Mouse (Mus musculus) liver, embryonic 13.5 days (tissue): ENCODE results near the gene Neurl2. TPM values are rescaled to one million over a fixed set of nuclear protein-coding genes. Genes with fewer than 3 reads are reported as not detected.
"Not testable (repeated sequence)": the region's sequence is repeated elsewhere in the genome, so short reads cannot be mapped to it uniquely, and the experiment has no call there.

ENCODE experiments used
- ATAC-seq: fragments of 200-750 bp; cut with Nextera tagmentation; 2 replicates; pipeline ENCODE4 v1.8.0; 2017; ENCODE audit warnings: low read depth, mild to moderate bottlenecking, moderate number of reproducible peaks, moderate library complexity
- DNase-seq: peaks from one replicate; pipeline ENCODE4 v3.0.0; 2022
- H3K27ac ChIP-seq: fragments of 300-500 bp; sonication (generic); 2 replicates; pipeline ENCODE4 v1.5.1; 2015; ENCODE audit warnings: moderate library complexity, mild to moderate bottlenecking, inconsistent platforms
- H3K27me3 ChIP-seq: fragments of 300-500 bp; sonication (generic); 2 replicates; pipeline ENCODE4 v1.6.1; 2015; ENCODE audit warnings: mild to moderate bottlenecking, inconsistent platforms
- H3K36me3 ChIP-seq: fragments of 300-500 bp; sonication (generic); 2 replicates; pipeline ENCODE4 v1.6.1; 2015; ENCODE audit warnings: mild to moderate bottlenecking, inconsistent platforms
- H3K4me1 ChIP-seq: fragments of 300-500 bp; sonication (generic); replicated peaks from 2 replicates; pipeline ENCODE4 v1.6.1; 2015; ENCODE audit warnings: inconsistent platforms
- H3K4me2 ChIP-seq: fragments of 300-500 bp; sonication (generic); 2 replicates; pipeline ENCODE4 v1.6.1; 2015; ENCODE audit warnings: inconsistent platforms, mild to moderate bottlenecking, moderate library complexity
- H3K4me3 ChIP-seq: fragments of 300-500 bp; sonication (generic); replicated peaks from 2 replicates; pipeline ENCODE4 v1.5.1; 2015; ENCODE audit warnings: mild to moderate bottlenecking, inconsistent platforms
- H3K9ac ChIP-seq: fragments of 300-500 bp; sonication (generic); 2 replicates; pipeline ENCODE4 v1.6.1; 2015; ENCODE audit warnings: mild to moderate bottlenecking, inconsistent platforms
- H3K9me3 ChIP-seq: fragments of 300-500 bp; sonication (generic); replicated peaks from 2 replicates; pipeline ENCODE4 v1.6.1; 2016; ENCODE audit warnings: inconsistent platforms
- WGBS: fragments of 180-500 bp; shearing (Covaris S2); methylation state at CpG from one replicate; pipeline ENCODE4 v1.1.7; 2015; ENCODE audit not compliant: insufficient replicate concordance; 5-methylcytosine and 5-hydroxymethylcytosine counted together
- polyA plus RNA-seq: library from polyadenylated mRNA; unstranded; fragments of >200 nt; fragmentation: Nextera tagmentation; extraction: Ambion mirVana; gene quantifications from 2 replicates; pipeline ENCODE4 v1.2.1, GENCODE M21; 2015

Gene Neurl2
- polyA plus RNA-seq, 1 experiment from 2014 or later, result 2.5 TPM

- H3K4me2 ChIP-seq, result peak overlapping the region; percentile 31
- H3K36me3 ChIP-seq, result peaks cover 16% of the 10 kb centered on the region
- H3K4me1 ChIP-seq, result peaks cover 35% of the 10 kb centered on the region
- no peaks in the 10 kb centered on the region for H3K27me3 ChIP-seq
- DNase-seq (no peak), ATAC-seq (peak; percentile 52)
- H3K9ac ChIP-seq, result peak overlapping the region; percentile 11; the same call in 1 of the 2 replicates
- no peaks in the 10 kb centered on the region for H3K9me3 ChIP-seq
- WGBS, result 61% methylated on average over 5 of the region's 5 CpGs
- H3K4me3 ChIP-seq, result no peak overlapping the region
- H3K27ac ChIP-seq, result peak overlapping the region; percentile 69
These were observed 17.9 kb downstream of the Neurl2 start for GRCm38 (mm10) chr2:164815348-164815747.

GRCm38 (mm10) chr2:164813557-164813956, 19.7 kb downstream of the Neurl2 start:
- Histone ChIP-seq H3K27me3 (no peaks in the 10 kb centered on the region), H3K9ac (no peak overlapping the region), H3K4me2 (no peak overlapping the region), H3K4me1 (peaks cover 35% of the 10 kb centered on the region), H3K9me3 (no peaks in the 10 kb centered on the region), H3K4me3 (no peak overlapping the region), H3K27ac (no peak overlapping the region), H3K36me3 (peaks cover 22% of the 10 kb centered on the region)
- ATAC-seq (no peak), DNase-seq (no peak)
- WGBS, result 67% methylated on average over 2 of the region's 2 CpGs

- no peaks in the 10 kb centered on the region for H3K9me3 ChIP-seq
- peak overlapping the region; percentile 90; the same call in 1 of the 2 replicates for H3K9ac ChIP-seq
- peaks cover 35% of the 10 kb centered on the region for H3K4me1 ChIP-seq
- peak overlapping the region; percentile 86; the same call in 1 of the 2 replicates for H3K4me3 ChIP-seq
- H3K36me3 ChIP-seq, result peaks cover 26% of the 10 kb centered on the region
- ATAC-seq, result no peak
- H3K27ac ChIP-seq, result peak overlapping the region; percentile 16; the same call in 1 of the 2 replicates
- 70% methylated on average over 7 of the region's 7 CpGs for WGBS
- no peak for DNase-seq
- no peaks in the 10 kb centered on the region for H3K27me3 ChIP-seq
- H3K4me2 ChIP-seq, result peak overlapping the region; percentile 92
These were observed 26.6 kb downstream of the Neurl2 start for GRCm38 (mm10) chr2:164806614-164807013.

GRCm38 (mm10) chr2:164805332-164805718, 27.9 kb downstream of the Neurl2 start:
- Histone ChIP-seq H3K27ac (peak overlapping the region; percentile 99), H3K9ac (peak overlapping the region; percentile 90), H3K4me3 (peak overlapping the region; percentile 86), H3K4me2 (peak overlapping the region; percentile 92), H3K36me3 (peaks cover 37% of the 10 kb centered on the region), H3K27me3 (no peaks in the 10 kb centered on the region), H3K4me1 (peaks cover 35% of the 10 kb centered on the region), H3K9me3 (no peaks in the 10 kb centered on the region)
- under 1% methylated on average over 21 of the region's 21 CpGs for WGBS
- no peak for DNase-seq
- ATAC-seq, result peak; percentile 78

- ATAC-seq (peak; percentile 94), DNase-seq (peak; percentile 98)
- H3K9ac ChIP-seq, result peak within 1 kb of the TSS; percentile 90
- H3K9me3 ChIP-seq, result no peaks in the 10 kb centered on the region
- peaks cover 42% of the 10 kb centered on the region for H3K36me3 ChIP-seq
- no peaks in the 10 kb centered on the region for H3K27me3 ChIP-seq
- WGBS, result under 1% methylated on average over 47 of the region's 47 CpGs
- peak within 1 kb of the TSS; percentile 99 for H3K27ac ChIP-seq
- peak within 1 kb of the TSS; percentile 86 for H3K4me3 ChIP-seq
- peak within 1 kb of the TSS; percentile 92 for H3K4me2 ChIP-seq
- peaks cover 35% of the 10 kb centered on the region for H3K4me1 ChIP-seq
These were observed 28.5 kb downstream of the Neurl2 start, which contains the start of the genes Acot8 and Zswim3 for GRCm38 (mm10) chr2:164804533-164805331. Acot8 (minus strand) TSS chr2:164804882. Zswim3 (plus strand) TSS chr2:164805098.

- H3K4me3 ChIP-seq, result peak overlapping the region; percentile 86
- H3K9ac ChIP-seq, result peak overlapping the region; percentile 89
- H3K27ac ChIP-seq, result peak overlapping the region; percentile 87
- DNase-seq (no peak), ATAC-seq (no peak)
- peaks cover 42% of the 10 kb centered on the region for H3K36me3 ChIP-seq
- H3K4me1 ChIP-seq, result peaks cover 35% of the 10 kb centered on the region
- H3K9me3 ChIP-seq, result no peaks in the 10 kb centered on the region
- no peaks in the 10 kb centered on the region for H3K27me3 ChIP-seq
- 57% methylated on average over 1 of the region's 1 CpGs for WGBS
- H3K4me2 ChIP-seq, result peak overlapping the region; percentile 79
These were observed 29.3 kb downstream of the Neurl2 start for GRCm38 (mm10) chr2:164803921-164804313.

- peak overlapping the region; percentile 87 for H3K27ac ChIP-seq
- peak overlapping the region; percentile 79 for H3K4me2 ChIP-seq
- H3K27me3 ChIP-seq, result no peaks in the 10 kb centered on the region
- H3K9ac ChIP-seq, result peak overlapping the region; percentile 89
- no peaks in the 10 kb centered on the region for H3K9me3 ChIP-seq
- peaks cover 42% of the 10 kb centered on the region for H3K36me3 ChIP-seq
- ATAC-seq (no peak), DNase-seq (no peak)
- peak overlapping the region; percentile 86 for H3K4me3 ChIP-seq
- peaks cover 35% of the 10 kb centered on the region for H3K4me1 ChIP-seq
- WGBS, result 76% methylated on average over 16 of the region's 16 CpGs
These were observed 29.9 kb downstream of the Neurl2 start for GRCm38 (mm10) chr2:164803201-164803920.

- peaks cover 69% of the 10 kb centered on the region for H3K36me3 ChIP-seq
- 81% methylated on average over 13 of the region's 13 CpGs for WGBS
These were observed 32.8 kb downstream of the Neurl2 start for GRCm38 (mm10) chr2:164800252-164801004.

GRCm38 (mm10) chr2:164798554-164798953, 34.7 kb downstream of the Neurl2 start:
- not testable (repeated sequence) for H3K27me3 ChIP-seq, H3K27ac ChIP-seq
- WGBS, result 71% methylated on average over 6 of the region's 6 CpGs

More at GRCm38 (mm10) chr2:164800252-164801004, 32.8 kb downstream of the Neurl2 start:
- ATAC-seq (no peak), DNase-seq (no peak)
- H3K4me2 ChIP-seq, result no peak overlapping the region
- H3K27me3 ChIP-seq, result no peaks in the 10 kb centered on the region
- no peaks in the 10 kb centered on the region for H3K9me3 ChIP-seq
- H3K9ac ChIP-seq, result no peak overlapping the region
- peaks cover 16% of the 10 kb centered on the region for H3K4me1 ChIP-seq
- H3K4me3 ChIP-seq, result no peak overlapping the region
- H3K27ac ChIP-seq, result no peak overlapping the region

GRCm38 (mm10) chr2:164795868-164796267, 37.4 kb downstream of the Neurl2 start:
- 72% methylated on average over 4 of the region's 4 CpGs for WGBS
- ATAC-seq, result no peak
- peaks cover 90% of the 10 kb centered on the region for H3K36me3 ChIP-seq

More at GRCm38 (mm10) chr2:164798554-164798953, 34.7 kb downstream of the Neurl2 start:
- H3K4me1 ChIP-seq, result peaks cover 19% of the 10 kb centered on the region
- not testable (repeated sequence) for H3K4me2 ChIP-seq, ATAC-seq, H3K4me3 ChIP-seq, H3K9me3 ChIP-seq, DNase-seq, H3K9ac ChIP-seq
- peaks cover 83% of the 10 kb centered on the region for H3K36me3 ChIP-seq

More at GRCm38 (mm10) chr2:164795868-164796267, 37.4 kb downstream of the Neurl2 start:
- peaks cover 11% of the 10 kb centered on the region for H3K4me1 ChIP-seq
- no peak overlapping the region for H3K27ac ChIP-seq
- no peak overlapping the region for H3K4me2 ChIP-seq
- H3K9ac ChIP-seq, result no peak overlapping the region
- no peak overlapping the region for H3K4me3 ChIP-seq
- no peaks in the 10 kb centered on the region for H3K27me3 ChIP-seq
- no peak for DNase-seq
- no peaks in the 10 kb centered on the region for H3K9me3 ChIP-seq
